Mouse (Mus musculus): ENCODE data around the gene Ppp1r14a. TPM values are rescaled to one million over a fixed set of nuclear protein-coding genes. Genes with fewer than 3 reads are reported as not detected.

Gene Ppp1r14a
- polyA plus RNA-seq, 1 experiment from 2014 or later = 2.2 TPM

DNA sequence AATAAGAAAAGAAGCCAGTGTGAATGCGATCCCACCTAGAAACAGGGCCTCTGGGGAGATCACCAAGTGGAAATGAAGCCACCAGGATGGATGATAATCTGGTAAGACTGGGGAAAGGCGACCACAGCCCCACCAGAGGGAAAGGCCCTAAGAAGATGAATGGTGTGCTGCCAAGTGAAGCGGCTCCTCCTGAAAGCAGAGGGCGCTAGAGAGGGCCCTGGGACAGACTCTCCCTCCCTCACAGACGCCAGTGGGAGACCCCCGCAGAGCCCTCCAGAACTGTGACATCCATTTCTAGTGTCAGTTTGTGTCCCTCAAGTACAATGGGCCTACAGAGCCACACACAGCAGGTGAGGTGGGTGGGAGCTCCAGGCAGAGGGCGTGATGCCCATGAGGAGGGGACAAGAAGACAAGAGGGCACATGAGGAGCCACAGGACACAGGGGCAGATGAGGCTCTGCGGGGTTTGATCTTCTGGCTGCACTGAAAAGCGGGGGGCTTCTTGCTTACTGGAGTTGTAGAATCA lies 47.7 kb downstream of the Ppp1r14a start:
- peak overlapping the region; percentile 88 for H3K27ac ChIP-seq (replicated peaks)
- no peak for ATAC-seq (ENCODE audit: insufficient read depth)
- H3K9me3 ChIP-seq (replicated peaks) = no peaks in the 10 kb centered on the region
- H3K4me2 ChIP-seq = no peak overlapping the region; the same call in 1 of the 2 replicates
- H3K9ac ChIP-seq = no peak overlapping the region
- WGBS (ENCODE audit: insufficient replicate concordance) = 57% methylated on average over 9 of the region's 9 CpGs
- peaks cover 76% of the 10 kb centered on the region for H3K4me1 ChIP-seq (replicated peaks)
- no peak overlapping the region for H3K4me3 ChIP-seq (replicated peaks)
- H3K27me3 ChIP-seq = no peaks in the 10 kb centered on the region
- H3K36me3 ChIP-seq (replicated peaks) = peaks cover 9% of the 10 kb centered on the region; the same call in 1 of the 2 replicates

DNA sequence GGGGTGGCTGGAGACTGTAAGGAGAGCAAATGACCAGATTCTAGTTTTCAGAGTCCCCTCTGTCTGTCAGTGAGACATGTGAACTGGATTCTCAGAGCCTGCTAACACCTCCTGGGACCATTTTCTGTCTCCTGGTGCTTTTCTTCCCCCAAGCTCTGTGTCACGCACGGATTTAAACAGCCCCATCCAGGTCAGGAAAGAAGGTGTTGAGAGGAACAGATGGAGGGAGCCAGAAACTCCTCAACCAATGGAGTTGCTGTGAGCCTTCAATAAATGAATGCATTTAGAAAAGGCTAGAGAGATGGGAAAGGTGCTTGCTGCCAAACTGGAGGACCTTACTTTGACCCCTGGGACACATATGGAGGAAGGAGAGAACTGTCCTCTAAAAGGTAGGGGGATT lies 48.7 kb downstream of the Ppp1r14a start:
- Histone ChIP-seq H3K4me2 (peak overlapping the region; percentile 69), H3K4me1 (replicated peaks) (peaks cover 85% of the 10 kb centered on the region), H3K27me3 (no peaks in the 10 kb centered on the region), H3K36me3 (replicated peaks) (peaks cover 1% of the 10 kb centered on the region; the same call in 1 of the 2 replicates), H3K27ac (replicated peaks) (peak overlapping the region; percentile 88), H3K9me3 (replicated peaks) (no peaks in the 10 kb centered on the region), H3K9ac (0 out of 2 replicates have a peak overlapping the region, but pooled peaks have one; percentile 15), H3K4me3 (replicated peaks) (0 out of 2 replicates have a peak overlapping the region, but pooled peaks have one; percentile 39)
- ATAC-seq (ENCODE audit: insufficient read depth) = no peak
- 66% methylated on average over 2 of the region's 2 CpGs for WGBS (ENCODE audit: insufficient replicate concordance)

DNA sequence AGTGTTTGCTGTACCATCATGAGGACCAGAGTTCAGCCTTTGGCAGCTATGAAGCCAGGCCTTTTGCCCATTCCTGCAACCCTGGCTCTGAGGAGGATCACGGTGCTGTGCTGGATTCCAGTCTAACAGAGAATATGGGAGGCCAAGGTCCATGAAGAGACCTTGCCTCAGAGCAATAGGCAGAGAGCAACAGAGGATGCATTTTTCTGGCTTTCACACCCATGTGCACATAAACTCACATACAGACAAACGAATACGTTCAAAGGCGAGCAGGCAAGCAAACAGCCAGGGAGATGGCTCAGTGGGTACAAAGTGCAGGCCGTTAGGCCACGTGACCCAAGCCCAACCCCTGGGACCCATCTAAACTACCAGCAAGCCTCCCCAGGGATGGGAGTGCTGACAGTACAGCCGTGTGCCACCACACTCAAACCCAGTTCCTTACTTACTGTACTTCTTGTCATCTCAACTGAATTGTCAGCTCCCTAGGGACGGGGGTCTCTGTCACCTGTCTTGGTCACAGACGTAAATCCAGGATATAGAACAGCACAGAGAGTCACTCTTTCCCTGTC lies 49.3 kb downstream of the Ppp1r14a start:
- no peaks in the 10 kb centered on the region for H3K36me3 ChIP-seq (replicated peaks)
- H3K27me3 ChIP-seq = no peaks in the 10 kb centered on the region
- peak overlapping the region; percentile 37; the same call in 1 of the 2 replicates for H3K9ac ChIP-seq
- WGBS (ENCODE audit: insufficient replicate concordance) = 22% methylated on average over 9 of the region's 9 CpGs
- ATAC-seq (ENCODE audit: insufficient read depth) = peak; percentile 61
- peak overlapping the region; percentile 69 for H3K4me2 ChIP-seq
- H3K27ac ChIP-seq (replicated peaks) = peak overlapping the region; percentile 88
- peaks cover 87% of the 10 kb centered on the region for H3K4me1 ChIP-seq (replicated peaks)
- H3K9me3 ChIP-seq (replicated peaks) = no peaks in the 10 kb centered on the region
- H3K4me3 ChIP-seq (replicated peaks) = peak overlapping the region; percentile 39

DNA sequence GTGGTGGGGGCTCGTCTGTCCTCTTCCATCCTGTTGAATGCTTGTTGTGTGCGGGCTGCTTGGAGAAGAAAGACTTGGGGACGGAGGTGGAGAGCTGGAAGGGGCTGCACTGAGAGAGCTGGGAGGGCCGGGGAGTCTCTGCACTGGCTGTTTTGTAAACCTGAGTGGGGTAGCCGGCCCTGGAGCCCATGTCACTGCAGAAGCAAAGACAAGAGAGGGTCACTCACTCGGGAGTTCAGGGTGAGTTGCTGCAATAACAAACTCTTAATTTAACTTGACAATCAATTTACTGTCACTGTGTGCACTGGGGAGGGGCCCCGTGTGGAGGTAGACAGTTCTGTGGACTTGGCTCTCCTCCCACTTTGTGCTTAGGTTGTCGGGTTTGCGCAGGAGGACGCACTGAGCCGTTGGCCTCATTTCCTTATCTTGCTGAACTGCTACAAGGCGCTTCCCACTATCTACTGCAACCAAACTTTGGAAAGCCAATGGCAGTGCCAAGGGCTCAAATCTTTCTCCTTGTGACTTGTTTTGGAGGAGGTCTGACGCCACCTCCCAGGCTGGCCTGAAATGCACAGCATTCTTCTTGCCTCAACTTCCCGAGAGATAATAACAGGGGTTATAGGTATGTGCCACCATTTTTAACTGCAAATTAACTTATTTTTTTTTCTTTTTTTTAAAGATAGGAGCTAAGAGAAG lies 50.0 kb downstream of the Ppp1r14a start:
- Histone ChIP-seq H3K9ac (peak overlapping the region; percentile 37; the same call in 1 of the 2 replicates), H3K27me3 (no peaks in the 10 kb centered on the region), H3K4me1 (replicated peaks) (peaks cover 91% of the 10 kb centered on the region), H3K36me3 (replicated peaks) (no peaks in the 10 kb centered on the region), H3K4me3 (replicated peaks) (peak overlapping the region; percentile 39), H3K27ac (replicated peaks) (peak overlapping the region; percentile 88), H3K9me3 (replicated peaks) (no peaks in the 10 kb centered on the region), H3K4me2 (peak overlapping the region; percentile 69)
- ATAC-seq (ENCODE audit: insufficient read depth) = peak; percentile 86
- 16% methylated on average over 14 of the region's 14 CpGs for WGBS (ENCODE audit: insufficient replicate concordance)

DNA sequence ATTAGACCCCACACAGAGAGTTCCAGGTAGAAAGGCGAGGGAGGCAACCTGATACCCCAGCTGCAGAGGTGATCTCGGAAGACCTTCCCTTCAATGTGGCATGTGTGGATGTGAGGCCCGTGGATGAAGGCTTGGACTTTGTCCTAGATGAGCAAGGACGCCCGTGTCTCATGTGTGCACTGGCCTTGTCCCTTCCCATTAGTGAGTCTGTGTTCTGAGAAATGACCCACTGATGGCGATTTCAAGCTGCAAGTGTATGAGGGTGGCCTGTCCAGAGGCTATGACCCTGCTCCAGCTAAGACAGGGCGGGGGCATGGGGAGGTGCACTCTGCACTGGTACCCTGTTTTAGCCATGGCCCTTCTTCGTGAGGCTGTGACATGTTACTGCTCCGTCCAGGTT lies 51.1 kb downstream of the Ppp1r14a start:
- no peak for ATAC-seq (ENCODE audit: insufficient read depth)
- Histone ChIP-seq H3K9ac (no peak overlapping the region), H3K9me3 (replicated peaks) (no peaks in the 10 kb centered on the region), H3K27ac (replicated peaks) (peak overlapping the region; percentile 88), H3K4me2 (peak overlapping the region; percentile 69; the same call in 1 of the 2 replicates), H3K4me1 (replicated peaks) (peaks cover 83% of the 10 kb centered on the region), H3K27me3 (no peaks in the 10 kb centered on the region), H3K36me3 (replicated peaks) (no peaks in the 10 kb centered on the region), H3K4me3 (replicated peaks) (no peak overlapping the region)
- WGBS (ENCODE audit: insufficient replicate concordance) = 75% methylated on average over 9 of the region's 9 CpGs

DNA sequence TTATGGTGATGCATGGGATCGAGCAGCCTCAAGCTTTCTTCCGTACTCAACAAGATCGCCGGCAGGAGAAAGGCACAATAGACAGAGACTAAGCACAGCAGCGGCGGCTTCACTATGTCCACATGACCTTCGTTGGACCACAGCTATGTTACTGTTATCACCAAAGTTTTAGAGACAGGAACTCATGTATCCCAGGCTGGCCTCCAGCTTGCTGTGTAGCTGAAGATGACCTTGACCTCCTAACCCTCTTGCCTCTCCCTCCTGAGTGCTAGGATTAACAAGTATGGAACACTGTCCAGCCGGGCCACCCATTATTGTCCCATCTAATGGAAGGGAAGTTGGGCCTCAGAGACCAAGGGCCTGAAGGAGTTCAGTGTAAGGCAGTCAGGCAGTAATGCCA lies 51.7 kb downstream of the Ppp1r14a start:
- peaks cover 77% of the 10 kb centered on the region for H3K4me1 ChIP-seq (replicated peaks)
- H3K9me3 ChIP-seq (replicated peaks) = no peaks in the 10 kb centered on the region
- H3K36me3 ChIP-seq (replicated peaks) = no peaks in the 10 kb centered on the region
- H3K4me3 ChIP-seq (replicated peaks) = no peak overlapping the region
- H3K27ac ChIP-seq (replicated peaks) = no peak overlapping the region; the same call in 1 of the 2 replicates
- H3K9ac ChIP-seq = no peak overlapping the region
- no peak for ATAC-seq (ENCODE audit: insufficient read depth)
- H3K27me3 ChIP-seq = no peaks in the 10 kb centered on the region
- H3K4me2 ChIP-seq = no peak overlapping the region; the same call in 1 of the 2 replicates
- 75% methylated on average over 8 of the region's 8 CpGs for WGBS (ENCODE audit: insufficient replicate concordance)

DNA sequence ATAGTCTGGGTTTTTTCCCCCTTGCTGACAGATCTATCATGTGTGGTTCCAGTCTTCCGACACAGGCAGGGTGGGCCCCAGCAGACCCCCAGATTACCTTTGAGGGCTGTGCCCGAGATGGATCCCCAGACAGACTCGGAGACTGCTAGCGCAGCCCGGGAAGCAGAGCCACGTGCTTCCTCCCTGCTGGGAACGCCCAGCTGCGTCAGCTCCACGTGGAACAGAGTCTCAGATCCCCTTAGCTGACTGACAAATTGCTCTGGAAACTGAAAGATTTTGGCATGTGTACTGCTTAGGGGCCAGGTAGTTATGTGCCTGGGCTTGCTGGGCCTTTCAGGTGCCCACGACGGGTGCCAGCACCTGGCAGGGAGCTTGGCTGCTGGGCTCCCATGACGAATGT lies 52.6 kb downstream of the Ppp1r14a start:
- Histone ChIP-seq H3K4me1 (replicated peaks) (peaks cover 70% of the 10 kb centered on the region), H3K36me3 (replicated peaks) (no peaks in the 10 kb centered on the region), H3K4me3 (replicated peaks) (no peak overlapping the region), H3K9ac (no peak overlapping the region), H3K4me2 (peak overlapping the region; percentile 15; the same call in 1 of the 2 replicates), H3K9me3 (replicated peaks) (no peaks in the 10 kb centered on the region), H3K27me3 (no peaks in the 10 kb centered on the region), H3K27ac (replicated peaks) (0 out of 2 replicates have a peak overlapping the region, but pooled peaks have one; percentile 20)
- WGBS (ENCODE audit: insufficient replicate concordance) = 58% methylated on average over 12 of the region's 12 CpGs
- no peak for ATAC-seq (ENCODE audit: insufficient read depth)

DNA sequence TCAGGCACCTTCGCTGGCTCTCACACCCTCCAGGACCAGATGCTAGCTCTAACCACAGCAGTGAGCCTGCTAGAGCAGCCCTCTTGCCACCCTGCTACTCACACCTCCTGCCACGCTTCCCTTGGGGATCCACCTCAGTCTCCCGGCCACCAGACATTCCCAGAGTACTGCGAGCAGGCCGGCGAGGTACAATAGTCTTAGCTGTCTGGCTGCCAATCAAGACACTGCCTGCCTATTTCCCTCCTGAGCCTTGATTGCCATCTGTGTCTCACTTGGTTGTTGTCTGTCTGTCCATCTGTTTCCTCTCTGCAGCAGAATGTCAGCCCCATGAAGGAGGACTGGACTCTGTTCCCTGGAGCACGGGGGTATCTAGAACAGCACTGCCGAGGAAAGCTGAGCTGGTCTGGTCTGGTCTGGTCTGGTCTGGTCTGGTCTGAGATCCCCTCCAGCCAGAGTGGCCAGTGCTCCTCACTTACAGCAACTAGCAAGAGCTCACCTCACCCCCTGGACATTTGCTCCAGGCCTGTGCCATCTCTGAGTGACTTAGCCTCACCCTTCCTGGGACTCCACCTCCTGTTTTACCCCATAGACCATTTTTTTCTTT lies 53.5 kb downstream of the Ppp1r14a start:
- no peak for ATAC-seq (ENCODE audit: insufficient read depth)
- no peaks in the 10 kb centered on the region; the same call in 1 of the 2 replicates for H3K36me3 ChIP-seq (replicated peaks)
- H3K4me1 ChIP-seq (replicated peaks) = peaks cover 61% of the 10 kb centered on the region
- H3K27me3 ChIP-seq = no peaks in the 10 kb centered on the region
- no peak overlapping the region for H3K4me2 ChIP-seq
- H3K9me3 ChIP-seq (replicated peaks) = no peaks in the 10 kb centered on the region
- no peak overlapping the region for H3K4me3 ChIP-seq (replicated peaks)
- WGBS (ENCODE audit: insufficient replicate concordance) = 22% methylated on average over 8 of the region's 8 CpGs
- peak overlapping the region; percentile 8; the same call in 1 of the 2 replicates for H3K9ac ChIP-seq
- H3K27ac ChIP-seq (replicated peaks) = 0 out of 2 replicates have a peak overlapping the region, but pooled peaks have one; percentile 29

Other genes starting within 250 kb of the Ppp1r14a start
- gene Ryr1, start 164.1 kb upstream of the Ppp1r14a start, polyA plus RNA-seq (2015; fragmentation: Nextera tagmentation; extraction: Ambion mirVana) = 0.36 and 0.37 TPM in 2 replicates
- 0.79 and 0.96 TPM in 2 replicates for gene Rasgrp4, start 154.5 kb upstream of the Ppp1r14a start, polyA plus RNA-seq (2015; fragmentation: Nextera tagmentation; extraction: Ambion mirVana)
- gene Fam98c, start 133.1 kb upstream of the Ppp1r14a start, polyA plus RNA-seq (2015; fragmentation: Nextera tagmentation; extraction: Ambion mirVana) = 6.2 and 6.5 TPM in 2 replicates
- 0.05 TPM in 1 of 2 replicates, not detected in the other for gene Ggn, start 119.1 kb upstream of the Ppp1r14a start, polyA plus RNA-seq (2015; fragmentation: Nextera tagmentation; extraction: Ambion mirVana)
- 0.13 and 0.21 TPM in 2 replicates for gene Spred3, start 118.9 kb upstream of the Ppp1r14a start, polyA plus RNA-seq (2015; fragmentation: Nextera tagmentation; extraction: Ambion mirVana)
- 110 and 112 TPM in 2 replicates for gene Psmd8, start 108.6 kb upstream of the Ppp1r14a start, polyA plus RNA-seq (2015; fragmentation: Nextera tagmentation; extraction: Ambion mirVana)
- gene Catsperg1, start 75.3 kb upstream of the Ppp1r14a start, polyA plus RNA-seq (2015; fragmentation: Nextera tagmentation; extraction: Ambion mirVana) = 0.21 and 0.28 TPM in 2 replicates
- gene Kcnk6, start 56.8 kb upstream of the Ppp1r14a start, polyA plus RNA-seq (2015; fragmentation: Nextera tagmentation; extraction: Ambion mirVana) = 1.2 and 1.8 TPM in 2 replicates
- 43.6 and 44.1 TPM in 2 replicates for gene Yif1b, start 51.0 kb upstream of the Ppp1r14a start, polyA plus RNA-seq (2015; fragmentation: Nextera tagmentation; extraction: Ambion mirVana)
- 4.2 and 6.3 TPM in 2 replicates for gene 2200002D01Rik, start 40.8 kb upstream of the Ppp1r14a start, polyA plus RNA-seq (2015; fragmentation: Nextera tagmentation; extraction: Ambion mirVana)
- 34.0 and 41.2 TPM in 2 replicates for gene Spint2, start 7.4 kb upstream of the Ppp1r14a start, polyA plus RNA-seq (2015; fragmentation: Nextera tagmentation; extraction: Ambion mirVana)
- 1.7 and 2.3 TPM in 2 replicates for gene Dpf1, start 14.6 kb downstream of the Ppp1r14a start, polyA plus RNA-seq (2015; fragmentation: Nextera tagmentation; extraction: Ambion mirVana)
- gene Sipa1l3, start 229.3 kb downstream of the Ppp1r14a start, polyA plus RNA-seq (2015; fragmentation: Nextera tagmentation; extraction: Ambion mirVana) = 2.2 and 2.6 TPM in 2 replicates